Mouse (Mus musculus): ENCODE results near the gene Mrpl53.

- TF ChIP-seq POLR2A (IDR thresholded peaks at IDR 0.05; ENCODE audit: low read depth, low read length) (no peak), CTCF (conservative IDR thresholded peaks at IDR 0.05; ENCODE audit: insufficient read depth, insufficient read length, low read depth, low read length) (no peak)
Observed at GRCm38 (mm10) chr6:83155552-83156238, 46.9 kb downstream of the Mrpl53 start.

Measured in kidney, adult 2 months (tissue).